Mouse (Mus musculus) c-Kit-positive CD71-positive TER-119-negative erythroid progenitor cells, embryonic 14.5 days (primary cell): ENCODE data around the gene Ankrd52.

Source experiments
- DNase-seq: peaks from one replicate; pipeline ENCODE4 v3.0.0-alpha.2; 2013; ENCODE audit warnings: low read depth

The Ankrd52 gene

DNA sequence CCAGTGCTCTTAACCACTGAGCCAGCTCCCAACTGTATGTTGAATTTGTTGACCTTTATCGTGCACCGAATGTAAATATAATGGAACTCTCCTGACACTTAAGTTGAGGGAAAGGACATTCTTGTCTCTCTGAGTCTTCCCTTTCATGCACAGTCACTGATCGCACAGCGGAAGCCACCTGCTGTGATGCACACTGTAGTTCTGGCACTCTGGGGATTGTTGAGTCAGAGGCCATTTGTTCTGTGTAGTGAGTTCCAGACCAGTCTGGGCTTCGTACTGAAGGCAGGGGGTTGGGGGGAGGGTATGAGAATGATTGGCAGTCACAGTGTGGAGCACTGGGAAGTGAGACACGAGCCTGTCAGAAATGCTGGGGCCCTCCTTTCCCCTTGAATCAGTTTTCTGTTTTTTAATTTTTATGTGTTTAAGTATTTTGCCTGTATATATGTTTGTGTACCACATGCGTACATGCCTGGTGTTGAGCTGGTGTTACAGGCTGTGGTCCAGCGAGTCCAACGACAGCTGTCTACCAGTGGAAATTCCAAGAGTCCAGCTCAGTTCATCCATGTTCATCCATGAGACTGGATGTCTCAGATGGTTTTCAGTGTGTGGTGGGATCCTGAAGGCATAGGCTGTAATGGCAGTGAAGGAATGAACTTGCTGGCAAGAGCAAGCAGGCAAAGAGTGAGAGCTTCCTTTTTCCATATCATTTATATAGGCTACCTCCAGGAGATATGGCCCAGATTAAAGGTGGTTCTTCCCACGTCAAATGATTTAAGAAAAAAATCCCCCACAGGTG lies 64.6 kb downstream of the Ankrd52 start:
- no peak for DNase-seq

DNA sequence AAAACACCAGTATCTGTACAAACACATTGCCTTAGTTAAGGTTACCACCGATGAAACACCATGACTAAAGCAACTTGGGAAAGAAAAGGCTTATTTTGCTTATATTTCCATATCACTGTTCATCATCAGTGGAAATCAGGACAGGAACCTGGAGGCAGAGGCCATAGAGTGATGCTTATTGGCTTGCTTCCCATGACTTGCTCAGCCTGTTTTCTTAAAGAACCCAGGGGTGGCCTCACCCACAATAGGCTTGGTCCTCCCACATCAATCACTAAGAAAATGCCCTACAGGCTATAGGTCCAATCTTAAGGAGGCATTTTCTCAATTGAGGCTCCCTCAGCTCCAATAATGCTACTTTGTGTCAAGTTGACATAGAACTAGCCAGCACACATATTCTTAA lies 65.8 kb downstream of the Ankrd52 start:
- no peak for DNase-seq

DNA sequence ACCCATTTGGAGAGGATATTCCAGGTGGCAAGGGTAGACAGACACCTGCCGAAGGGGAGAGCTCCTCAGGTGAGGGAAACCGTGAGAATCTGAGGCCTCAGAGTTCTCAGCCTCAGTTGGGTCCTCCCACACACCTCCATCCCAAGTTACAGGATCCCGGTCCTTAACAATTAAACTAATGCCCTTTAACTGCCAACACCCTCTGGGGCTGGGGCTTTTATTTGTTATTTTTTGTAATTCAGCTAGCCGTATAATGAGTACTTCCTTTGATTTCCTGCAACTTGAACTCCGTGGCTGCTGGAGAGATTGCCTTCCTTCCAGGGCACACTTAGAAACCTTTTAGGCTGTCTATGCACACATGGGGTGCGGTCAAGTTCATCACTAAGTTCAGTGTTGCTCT lies 67.4 kb downstream of the Ankrd52 start:
- no peak for DNase-seq

DNA sequence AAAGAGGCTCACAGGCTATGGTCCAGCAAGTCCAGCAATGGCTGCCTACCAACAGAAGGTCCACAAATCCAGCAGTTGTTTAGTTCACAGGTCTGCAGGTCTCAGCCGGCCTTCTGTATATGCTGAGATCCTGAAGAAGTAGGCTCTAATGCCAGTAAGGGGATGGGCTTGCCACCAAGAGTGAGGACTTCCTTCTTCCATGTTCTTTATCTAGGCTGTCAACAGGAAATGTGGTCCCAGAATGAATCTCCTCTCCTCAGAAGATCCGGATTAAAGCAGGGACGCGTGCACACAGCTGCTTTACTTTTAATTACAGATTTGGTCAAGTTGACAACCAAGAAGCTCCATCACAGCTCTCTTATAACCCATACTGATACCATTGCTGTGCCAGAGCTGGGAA lies 68.5 kb downstream of the Ankrd52 start:
- DNase-seq, result no peak

DNA sequence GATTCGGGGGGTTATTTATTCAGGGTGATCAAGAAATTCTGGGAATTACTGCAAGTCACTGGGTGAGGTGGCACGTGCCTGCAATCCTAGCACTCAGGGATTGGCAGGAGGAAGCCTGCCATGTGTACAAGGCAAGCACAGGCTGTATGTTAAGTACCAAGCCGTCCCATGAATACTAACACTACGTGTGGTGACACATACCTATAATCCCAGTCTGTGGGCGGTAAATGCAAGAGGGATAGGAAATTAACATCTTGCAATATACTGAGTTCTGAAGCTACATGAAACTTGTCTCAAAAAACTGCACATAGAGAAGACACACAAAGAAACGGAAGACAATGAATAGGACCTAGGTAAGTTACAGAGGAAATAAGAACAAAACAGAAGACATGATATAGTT lies 74.1 kb downstream of the Ankrd52 start:
- DNase-seq, result no peak

DNA sequence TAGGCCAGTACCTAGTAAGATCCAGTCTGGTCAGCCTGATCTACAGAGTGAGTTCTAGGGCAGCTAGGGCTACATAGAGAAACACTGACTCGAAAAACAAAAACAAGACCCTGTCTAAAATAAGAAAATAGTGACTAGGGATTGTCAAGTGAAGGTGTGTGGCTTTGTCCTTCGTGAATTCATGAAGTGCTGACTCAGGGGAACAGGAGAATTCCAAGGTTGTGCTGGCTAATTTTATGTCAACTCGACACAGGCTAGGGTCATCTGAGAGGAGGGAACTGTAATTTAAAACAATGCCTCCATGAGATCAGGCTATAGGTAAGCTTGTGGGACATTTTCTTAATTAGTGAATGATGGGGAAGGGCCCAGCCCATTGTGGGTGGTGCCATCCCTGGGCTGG lies 77.6 kb downstream of the Ankrd52 start:
- no peak for DNase-seq

DNA sequence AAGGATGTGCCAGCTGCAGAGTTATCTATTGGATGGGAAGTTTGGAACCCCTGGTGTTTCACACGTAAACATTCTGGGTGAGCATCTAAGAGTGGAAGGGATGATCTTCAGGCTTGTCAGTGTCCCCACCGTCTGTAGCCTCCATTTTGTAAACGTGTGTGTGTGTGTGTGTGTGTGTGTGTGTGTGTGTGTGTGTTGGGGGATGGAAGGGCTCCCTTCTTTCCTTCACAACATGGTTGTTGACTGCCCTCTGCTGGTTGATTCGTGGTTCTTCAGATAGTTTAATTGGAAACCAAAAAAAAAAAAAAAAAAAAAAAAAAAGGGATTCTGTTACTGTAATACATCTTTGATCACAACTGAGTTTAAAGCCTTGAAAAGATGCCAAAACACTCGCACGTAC lies 78.4 kb downstream of the Ankrd52 start:
- peak; percentile 66 for DNase-seq

DNA sequence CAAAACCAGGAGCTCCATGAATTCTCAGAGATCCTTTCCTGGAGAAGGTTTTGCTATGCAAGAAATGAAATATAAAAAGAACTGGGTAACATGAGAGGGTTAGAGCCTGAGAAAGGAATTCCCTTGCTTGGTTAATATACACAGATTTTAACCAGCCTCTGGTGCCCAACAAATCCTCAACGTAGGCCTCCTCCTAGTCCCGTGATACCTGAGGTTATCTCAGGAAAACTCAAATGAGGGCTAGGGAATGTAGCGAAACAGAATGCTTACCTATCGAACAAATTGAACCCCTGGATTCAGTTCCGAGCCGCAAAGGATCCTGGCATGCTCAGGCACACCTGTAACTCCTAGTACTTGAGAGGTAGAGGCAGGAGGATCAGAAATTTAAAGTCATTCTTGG lies 80.8 kb downstream of the Ankrd52 start:
- DNase-seq, result no peak
